Mouse (Mus musculus): ENCODE data around the gene Acat3. TPM values are rescaled to one million over a fixed set of nuclear protein-coding genes. Genes with fewer than 3 reads are reported as not detected.
"Not testable (repeated sequence)": the region's sequence is repeated elsewhere in the genome, so short reads cannot be mapped to it uniquely, and the experiment has no call there.

Acat3 gene
- polyA plus RNA-seq, 1 experiment = not detected

- 69% methylated on average over 2 of the region's 2 CpGs for WGBS
- peaks cover 1% of the 10 kb centered on the region for H3K36me3 ChIP-seq (ENCODE audit: control insufficient read depth, insufficient read depth, low read length)
- H3K27me3 ChIP-seq (ENCODE audit: control insufficient read depth, insufficient read depth, low read length) = no peaks in the 10 kb centered on the region
- TF ChIP-seq CTCF (IDR thresholded peaks at IDR 0.05; ENCODE audit: extremely low read depth, insufficient read length, insufficient replicate concordance, low read depth, low read length) (no peak), POLR2A (IDR thresholded peaks at IDR 0.05; ENCODE audit: low read depth, low read length) (no peak)
- no peak overlapping the region for H3K4me3 ChIP-seq (ENCODE audit: low read depth, low read length)
- H3K27ac ChIP-seq (ENCODE audit: insufficient read depth, low read depth, low read length) = no peak overlapping the region
- peaks cover 4% of the 10 kb centered on the region; the same call in 1 of the 2 replicates for H3K4me1 ChIP-seq (ENCODE audit: control insufficient read depth, insufficient read depth, insufficient read length, low read length)
These were observed 2.3 kb downstream of the Acat3 start for GRCm38 (mm10) chr17:12938077-12938476.

- no peak for TF ChIP-seq POLR2A (IDR thresholded peaks at IDR 0.05; ENCODE audit: low read depth, low read length)
- no peak for TF ChIP-seq CTCF (IDR thresholded peaks at IDR 0.05; ENCODE audit: extremely low read depth, insufficient read length, insufficient replicate concordance, low read depth, low read length)
- 76% methylated on average over 2 of the region's 2 CpGs for WGBS
- no peak overlapping the region for H3K27ac ChIP-seq (ENCODE audit: insufficient read depth, low read depth, low read length)
- H3K4me3 ChIP-seq (ENCODE audit: low read depth, low read length) = no peak overlapping the region
- H3K4me1 ChIP-seq (ENCODE audit: control insufficient read depth, insufficient read depth, insufficient read length, low read length) = peaks cover 4% of the 10 kb centered on the region; the same call in 1 of the 2 replicates
- H3K36me3 ChIP-seq (ENCODE audit: control insufficient read depth, insufficient read depth, low read length) = no peaks in the 10 kb centered on the region
- H3K27me3 ChIP-seq (ENCODE audit: control insufficient read depth, insufficient read depth, low read length) = no peaks in the 10 kb centered on the region
These were observed 2.9 kb downstream of the Acat3 start for GRCm38 (mm10) chr17:12937412-12937970.

- no peak for TF ChIP-seq POLR2A (IDR thresholded peaks at IDR 0.05; ENCODE audit: low read depth, low read length)
- TF ChIP-seq CTCF (IDR thresholded peaks at IDR 0.05; ENCODE audit: extremely low read depth, insufficient read length, insufficient replicate concordance, low read depth, low read length) = no peak
- WGBS = 26% methylated on average over 4 of the region's 4 CpGs
These were observed 4.7 kb downstream of the Acat3 start for GRCm38 (mm10) chr17:12935719-12936118.

GRCm38 (mm10) chr17:12931576-12931975, 8.8 kb downstream of the Acat3 start:
- not testable (repeated sequence) for H3K4me1 ChIP-seq (ENCODE audit: control insufficient read depth, insufficient read depth, insufficient read length, low read length); H3K4me3 ChIP-seq (ENCODE audit: low read depth, low read length); H3K27me3 ChIP-seq (ENCODE audit: control insufficient read depth, insufficient read depth, low read length); H3K36me3 ChIP-seq (ENCODE audit: control insufficient read depth, insufficient read depth, low read length); H3K27ac ChIP-seq (ENCODE audit: insufficient read depth, low read depth, low read length)
- 91% methylated on average over 5 of the region's 5 CpGs for WGBS

More at GRCm38 (mm10) chr17:12935719-12936118, 4.7 kb downstream of the Acat3 start:
- Histone ChIP-seq H3K4me3 (ENCODE audit: low read depth, low read length) (no peak overlapping the region), H3K27me3 (ENCODE audit: control insufficient read depth, insufficient read depth, low read length) (no peaks in the 10 kb centered on the region), H3K27ac (ENCODE audit: insufficient read depth, low read depth, low read length) (no peak overlapping the region), H3K4me1 (ENCODE audit: control insufficient read depth, insufficient read depth, insufficient read length, low read length) (peaks cover 4% of the 10 kb centered on the region; the same call in 1 of the 2 replicates), H3K36me3 (ENCODE audit: control insufficient read depth, insufficient read depth, low read length) (no peaks in the 10 kb centered on the region)

- Histone ChIP-seq H3K27me3 (ENCODE audit: control insufficient read depth, insufficient read depth, low read length) (no peaks in the 10 kb centered on the region), H3K4me1 (ENCODE audit: control insufficient read depth, insufficient read depth, insufficient read length, low read length) (no peaks in the 10 kb centered on the region), H3K4me3 (ENCODE audit: low read depth, low read length) (no peak overlapping the region), H3K27ac (ENCODE audit: insufficient read depth, low read depth, low read length) (no peak overlapping the region), H3K36me3 (ENCODE audit: control insufficient read depth, insufficient read depth, low read length) (peaks cover 36% of the 10 kb centered on the region)
- WGBS = 78% methylated on average over 8 of the region's 8 CpGs
- TF ChIP-seq POLR2A (IDR thresholded peaks at IDR 0.05; ENCODE audit: low read depth, low read length) (no peak), CTCF (IDR thresholded peaks at IDR 0.05; ENCODE audit: extremely low read depth, insufficient read length, insufficient replicate concordance, low read depth, low read length) (no peak)
These were observed 14.7 kb downstream of the Acat3 start for GRCm38 (mm10) chr17:12925703-12926180.

GRCm38 (mm10) chr17:12925001-12925400, 15.4 kb downstream of the Acat3 start:
- no peaks in the 10 kb centered on the region for H3K27me3 ChIP-seq (ENCODE audit: control insufficient read depth, insufficient read depth, low read length)
- WGBS = 84% methylated on average over 3 of the region's 3 CpGs
- H3K36me3 ChIP-seq (ENCODE audit: control insufficient read depth, insufficient read depth, low read length) = peaks cover 41% of the 10 kb centered on the region
- no peak overlapping the region for H3K4me3 ChIP-seq (ENCODE audit: low read depth, low read length)
- H3K27ac ChIP-seq (ENCODE audit: insufficient read depth, low read depth, low read length) = no peak overlapping the region
- TF ChIP-seq POLR2A (IDR thresholded peaks at IDR 0.05; ENCODE audit: low read depth, low read length) (no peak), CTCF (IDR thresholded peaks at IDR 0.05; ENCODE audit: extremely low read depth, insufficient read length, insufficient replicate concordance, low read depth, low read length) (no peak)
- no peaks in the 10 kb centered on the region for H3K4me1 ChIP-seq (ENCODE audit: control insufficient read depth, insufficient read depth, insufficient read length, low read length)

GRCm38 (mm10) chr17:12921073-12921472, 19.3 kb downstream of the Acat3 start:
- no peaks in the 10 kb centered on the region for H3K27me3 ChIP-seq (ENCODE audit: control insufficient read depth, insufficient read depth, low read length)
- no peak for TF ChIP-seq CTCF (IDR thresholded peaks at IDR 0.05; ENCODE audit: extremely low read depth, insufficient read length, insufficient replicate concordance, low read depth, low read length)
- no peak for TF ChIP-seq POLR2A (IDR thresholded peaks at IDR 0.05; ENCODE audit: low read depth, low read length)
- peaks cover 47% of the 10 kb centered on the region for H3K36me3 ChIP-seq (ENCODE audit: control insufficient read depth, insufficient read depth, low read length)
- H3K4me3 ChIP-seq (ENCODE audit: low read depth, low read length) = no peak overlapping the region
- 89% methylated on average over 1 of the region's 1 CpGs for WGBS
- H3K27ac ChIP-seq (ENCODE audit: insufficient read depth, low read depth, low read length) = no peak overlapping the region
- no peaks in the 10 kb centered on the region for H3K4me1 ChIP-seq (ENCODE audit: control insufficient read depth, insufficient read depth, insufficient read length, low read length)

All from small intestine, adult 2 months (tissue).